In genomic region chr6:106465766-106466165, GRCm38 (mm10) we compare ENCODE assay signal across 16 mouse cellular contexts.
DNase-seq lines count a peak whose midpoint lies in the region; ATAC-seq lines count a peak whose summit lies in the region.
"Had no signal": no experiment of that assay in that cellular context is flagged by ENCODE, and none has a peak within 500 bp of the region (broad histone marks: within the 10 kb centered on the region; RNA-seq: fewer than 3 reads in every experiment).

No protein-coding gene starts in this region.

- H3K4me3 ChIP-seq in hindbrain, embryonic 11.5 days (ENCODE audit: low read depth, low read length): no peak overlapping the region
- H3K4me3 ChIP-seq in hindbrain, embryonic 13.5 days: no peak overlapping the region
- no peak overlapping the region for H3K4me3 ChIP-seq in embryonic facial prominence, embryonic 14.5 days (ENCODE audit: low read depth, low read length)
- no peak overlapping the region for H3K4me3 ChIP-seq in forebrain, embryonic 15.5 days
- no peak overlapping the region for H3K4me3 ChIP-seq in midbrain, embryonic 16.5 days (ENCODE audit: low read depth, low read length)
- H3K4me3 ChIP-seq: heart, embryonic 12.5 days; limb, embryonic 15.5 days; megakaryocyte, embryonic 14.5 days had no signal

- WGBS in hindbrain, embryonic 11.5 days: 33% methylated on average over 2 of the region's 2 CpGs
- WGBS in hindbrain, embryonic 13.5 days: 16% methylated on average over 2 of the region's 2 CpGs
- WGBS in embryonic facial prominence, embryonic 14.5 days: 18% methylated on average over 2 of the region's 2 CpGs
- 8% methylated on average over 2 of the region's 2 CpGs for WGBS in forebrain, embryonic 15.5 days
- 13% methylated on average over 2 of the region's 2 CpGs for WGBS in midbrain, embryonic 16.5 days

- no peak overlapping the region for H3K9ac ChIP-seq in hindbrain, embryonic 11.5 days (ENCODE audit: low read depth, low read length)
- no peak overlapping the region for H3K9ac ChIP-seq in hindbrain, embryonic 13.5 days
- no peak overlapping the region for H3K9ac ChIP-seq in embryonic facial prominence, embryonic 14.5 days (ENCODE audit: low read depth, low read length)
- no peak overlapping the region for H3K9ac ChIP-seq in forebrain, embryonic 15.5 days (replicated peaks)
- no peak overlapping the region for H3K9ac ChIP-seq in midbrain, embryonic 16.5 days (ENCODE audit: low read depth, low read length)
- H3K9ac ChIP-seq: heart, embryonic 12.5 days; limb, embryonic 15.5 days; liver, postnatal 0 days had no signal

- H3K27me3 ChIP-seq in hindbrain, embryonic 11.5 days (ENCODE audit: control insufficient read depth, insufficient read depth, low read length): no peaks in the 10 kb centered on the region
- no peaks in the 10 kb centered on the region for H3K27me3 ChIP-seq in hindbrain, embryonic 13.5 days
- no peaks in the 10 kb centered on the region for H3K27me3 ChIP-seq in embryonic facial prominence, embryonic 14.5 days (replicated peaks; ENCODE audit: control insufficient read depth, insufficient read depth, low read length)
- H3K27me3 ChIP-seq in forebrain, embryonic 15.5 days: no peaks in the 10 kb centered on the region
- no peaks in the 10 kb centered on the region for H3K27me3 ChIP-seq in midbrain, embryonic 16.5 days (ENCODE audit: control insufficient read depth, insufficient read depth, low read depth, low read length)
- H3K27me3 ChIP-seq: heart, embryonic 12.5 days; limb, embryonic 15.5 days; megakaryocyte, embryonic 14.5 days had no signal

- H3K27ac ChIP-seq in hindbrain, embryonic 11.5 days (ENCODE audit: low read depth, low read length): no peak overlapping the region
- no peak overlapping the region for H3K27ac ChIP-seq in hindbrain, embryonic 13.5 days
- H3K27ac ChIP-seq in embryonic facial prominence, embryonic 14.5 days (replicated peaks; ENCODE audit: low read depth, low read length): no peak overlapping the region
- H3K27ac ChIP-seq in forebrain, embryonic 15.5 days (replicated peaks): no peak overlapping the region
- no peak overlapping the region for H3K27ac ChIP-seq in midbrain, embryonic 16.5 days (ENCODE audit: low read length)
- H3K27ac ChIP-seq: limb, embryonic 15.5 days had no signal

- H3K36me3 ChIP-seq in hindbrain, embryonic 11.5 days (ENCODE audit: control insufficient read depth, insufficient read depth, low read length): no peaks in the 10 kb centered on the region
- no peaks in the 10 kb centered on the region for H3K36me3 ChIP-seq in hindbrain, embryonic 13.5 days
- H3K36me3 ChIP-seq in embryonic facial prominence, embryonic 14.5 days (ENCODE audit: control insufficient read depth, insufficient read depth, low read length): no peaks in the 10 kb centered on the region
- H3K36me3 ChIP-seq in forebrain, embryonic 15.5 days: no peaks in the 10 kb centered on the region
- H3K36me3 ChIP-seq in midbrain, embryonic 16.5 days (ENCODE audit: control insufficient read depth, insufficient read depth, low read length): no peaks in the 10 kb centered on the region
- H3K36me3 ChIP-seq: heart, embryonic 12.5 days; limb, embryonic 15.5 days had no signal

- intact Hi-C loops in heart, postnatal 14 days (cut with DNase I): no loop called here

- no peaks in the 10 kb centered on the region for H3K9me3 ChIP-seq in hindbrain, embryonic 11.5 days (ENCODE audit: control insufficient read depth, low read length)
- H3K9me3 ChIP-seq in hindbrain, embryonic 13.5 days: no peaks in the 10 kb centered on the region
- no peaks in the 10 kb centered on the region for H3K9me3 ChIP-seq in embryonic facial prominence, embryonic 14.5 days (ENCODE audit: control insufficient read depth, low read length)
- H3K9me3 ChIP-seq in forebrain, embryonic 15.5 days: no peaks in the 10 kb centered on the region
- H3K9me3 ChIP-seq in midbrain, embryonic 16.5 days (replicated peaks; ENCODE audit: control insufficient read depth, low read length, poor library complexity, severe bottlenecking): no peaks in the 10 kb centered on the region
- H3K9me3 ChIP-seq: heart, embryonic 12.5 days; limb, embryonic 15.5 days; megakaryocyte, embryonic 14.5 days had no signal

- peak; percentile 68; the same call in 1 of the 2 replicates for ATAC-seq in hindbrain, embryonic 11.5 days (ENCODE audit: low FRiP score)
- no peak for ATAC-seq in hindbrain, embryonic 13.5 days (ENCODE audit: low FRiP score)
- ATAC-seq in embryonic facial prominence, embryonic 14.5 days (ENCODE audit: low read depth): no peak
- 0 out of 2 replicates have a peak, but pooled peaks have one; percentile 39 for ATAC-seq in forebrain, embryonic 15.5 days (replicated peaks)
- ATAC-seq in midbrain, embryonic 16.5 days: peak; percentile 43; the same call in 1 of the 2 replicates
- ATAC-seq: inflammation-experienced regulatory T-cells, adult 6 months; liver, postnatal 0 days had no signal

- no peak overlapping the region for H3K4me2 ChIP-seq in hindbrain, embryonic 11.5 days (replicated peaks; ENCODE audit: low read depth, low read length)
- H3K4me2 ChIP-seq in hindbrain, embryonic 13.5 days: no peak overlapping the region
- no peak overlapping the region for H3K4me2 ChIP-seq in embryonic facial prominence, embryonic 14.5 days (ENCODE audit: low read depth, low read length)
- no peak overlapping the region for H3K4me2 ChIP-seq in forebrain, embryonic 15.5 days (replicated peaks)
- H3K4me2 ChIP-seq in midbrain, embryonic 16.5 days (ENCODE audit: low read length): no peak overlapping the region
- H3K4me2 ChIP-seq: heart, embryonic 12.5 days; limb, embryonic 15.5 days had no signal

- H3K4me1 ChIP-seq in hindbrain, embryonic 11.5 days (replicated peaks; ENCODE audit: control insufficient read depth, insufficient read depth, low read length): no peaks in the 10 kb centered on the region
- H3K4me1 ChIP-seq in hindbrain, embryonic 13.5 days (replicated peaks): peaks cover 5% of the 10 kb centered on the region; the same call in 1 of the 2 replicates
- H3K4me1 ChIP-seq in embryonic facial prominence, embryonic 14.5 days (ENCODE audit: control insufficient read depth, insufficient read depth, low read length): 0 out of 2 replicates have a peak, but pooled peaks cover 4% of the 10 kb centered on the region
- H3K4me1 ChIP-seq in forebrain, embryonic 15.5 days: peaks cover 9% of the 10 kb centered on the region
- H3K4me1 ChIP-seq in midbrain, embryonic 16.5 days (ENCODE audit: control insufficient read depth, insufficient read depth, low read length): peaks cover 6% of the 10 kb centered on the region
- H3K4me1 ChIP-seq: limb, embryonic 15.5 days; megakaryocyte, embryonic 14.5 days had no signal

- DNase-seq in hindbrain, embryonic 11.5 days (ENCODE audit: low spot score): no peak
- DNase-seq in embryonic facial prominence, embryonic 14.5 days (ENCODE audit: low spot score): peak; percentile 25
- DNase-seq in heart, postnatal 14 days: no peak
- no peak for DNase-seq in thymus, postnatal 14 days
- DNase-seq: adrenal gland, adult 8-10 months; cerebellum, adult 9-10 months; heart, adult 11 months; kidney, postnatal 36 days; liver, postnatal 0 days had no signal

Comparison
In these comparisons a context has a peak if more than half of its experiments do, and no peak if none do; other contexts are left out.
1. ATAC-seq: peak in hindbrain, embryonic 11.5 days (single experiment), forebrain, embryonic 15.5 days (single experiment) and midbrain, embryonic 16.5 days (single experiment); none in hindbrain, embryonic 13.5 days (single experiment) and embryonic facial prominence, embryonic 14.5 days (single experiment).